Mouse (Mus musculus): Measurements from ENCODE around the gene Tmem150a. TPM values are rescaled to one million over a fixed set of nuclear protein-coding genes. Genes with fewer than 3 reads are reported as not detected.

Gene Tmem150a
- polyA plus RNA-seq, 1 experiment, result 171 TPM

- Histone ChIP-seq H3K4me3 (ENCODE audit: insufficient read depth, low read depth, low read length) (no peak overlapping the region), H3K27ac (ENCODE audit: insufficient read depth, low read depth, low read length) (peak overlapping the region; percentile 64), H3K27me3 (replicated peaks; ENCODE audit: control insufficient read depth, insufficient read depth, low read length) (no peaks in the 10 kb centered on the region), H3K36me3 (ENCODE audit: control insufficient read depth, insufficient read depth, low read length) (no peaks in the 10 kb centered on the region), H3K4me1 (ENCODE audit: control insufficient read depth, insufficient read depth, low read length) (peaks cover 12% of the 10 kb centered on the region)
- WGBS, result 70% methylated on average over 5 of the region's 5 CpGs
- DNase-seq, result peak; percentile 76
- TF ChIP-seq CTCF (conservative IDR thresholded peaks at IDR 0.05; ENCODE audit: insufficient read depth, insufficient read length, low read depth, low read length), result no peak
- TF ChIP-seq POLR2A (IDR thresholded peaks at IDR 0.05; ENCODE audit: low read depth, low read length), result no peak
Observed at GRCm38 (mm10) chr6:72371147-72371546, 15.9 kb downstream of the Tmem150a start.

DNA sequence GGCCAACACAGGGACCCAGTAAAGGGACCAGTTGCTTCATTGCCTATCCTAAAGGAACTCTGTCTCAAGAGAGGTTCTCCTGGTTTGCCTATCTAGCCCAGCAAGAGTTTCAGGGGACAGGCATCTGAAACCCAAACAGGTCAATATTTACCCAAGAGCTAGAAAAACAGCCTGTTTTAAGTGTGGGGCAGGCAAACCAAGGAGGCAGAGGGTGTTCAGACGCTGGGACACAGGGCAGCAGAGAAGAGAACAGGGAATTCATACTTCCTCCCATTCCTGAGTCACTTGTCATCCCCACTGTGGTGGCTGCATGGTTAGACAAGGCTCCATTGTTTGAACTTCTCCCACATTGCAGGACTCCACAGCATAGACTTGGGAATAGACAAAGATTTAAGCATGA is 16.3 kb downstream of the Tmem150a start:
- TF ChIP-seq CTCF (conservative IDR thresholded peaks at IDR 0.05; ENCODE audit: insufficient read depth, insufficient read length, low read depth, low read length), result no peak
- TF ChIP-seq POLR2A (IDR thresholded peaks at IDR 0.05; ENCODE audit: low read depth, low read length), result no peak
- Histone ChIP-seq H3K4me1 (ENCODE audit: control insufficient read depth, insufficient read depth, low read length) (peaks cover 9% of the 10 kb centered on the region), H3K4me3 (ENCODE audit: insufficient read depth, low read depth, low read length) (no peak overlapping the region), H3K27me3 (replicated peaks; ENCODE audit: control insufficient read depth, insufficient read depth, low read length) (no peaks in the 10 kb centered on the region), H3K36me3 (ENCODE audit: control insufficient read depth, insufficient read depth, low read length) (no peaks in the 10 kb centered on the region), H3K27ac (ENCODE audit: insufficient read depth, low read depth, low read length) (peak overlapping the region; percentile 64)
- DNase-seq, result no peak
- WGBS, result 43% methylated on average over 1 of the region's 1 CpGs

- 34% methylated on average over 4 of the region's 4 CpGs for WGBS
- no peaks in the 10 kb centered on the region for H3K36me3 ChIP-seq (ENCODE audit: control insufficient read depth, insufficient read depth, low read length)
- H3K27ac ChIP-seq (ENCODE audit: insufficient read depth, low read depth, low read length), result no peak overlapping the region; the same call in 1 of the 2 replicates
- TF ChIP-seq CTCF (conservative IDR thresholded peaks at IDR 0.05; ENCODE audit: insufficient read depth, insufficient read length, low read depth, low read length) (no peak), POLR2A (IDR thresholded peaks at IDR 0.05; ENCODE audit: low read depth, low read length) (no peak)
- DNase-seq, result peak; percentile 73
- no peaks in the 10 kb centered on the region for H3K27me3 ChIP-seq (replicated peaks; ENCODE audit: control insufficient read depth, insufficient read depth, low read length)
- peaks cover 9% of the 10 kb centered on the region for H3K4me1 ChIP-seq (ENCODE audit: control insufficient read depth, insufficient read depth, low read length)
- no peak overlapping the region for H3K4me3 ChIP-seq (ENCODE audit: insufficient read depth, low read depth, low read length)
Observed at GRCm38 (mm10) chr6:72373184-72373583, 17.9 kb downstream of the Tmem150a start.

- WGBS, result 65% methylated on average over 7 of the region's 7 CpGs
- Histone ChIP-seq H3K4me1 (ENCODE audit: control insufficient read depth, insufficient read depth, low read length) (peaks cover 9% of the 10 kb centered on the region), H3K4me3 (ENCODE audit: insufficient read depth, low read depth, low read length) (no peak overlapping the region), H3K36me3 (ENCODE audit: control insufficient read depth, insufficient read depth, low read length) (no peaks in the 10 kb centered on the region), H3K27me3 (replicated peaks; ENCODE audit: control insufficient read depth, insufficient read depth, low read length) (no peaks in the 10 kb centered on the region), H3K27ac (ENCODE audit: insufficient read depth, low read depth, low read length) (no peak overlapping the region)
- no peak for DNase-seq
- no peak for TF ChIP-seq CTCF (conservative IDR thresholded peaks at IDR 0.05; ENCODE audit: insufficient read depth, insufficient read length, low read depth, low read length)
- TF ChIP-seq POLR2A (IDR thresholded peaks at IDR 0.05; ENCODE audit: low read depth, low read length), result no peak
Observed at GRCm38 (mm10) chr6:72374206-72374605, 19.0 kb downstream of the Tmem150a start.

DNA sequence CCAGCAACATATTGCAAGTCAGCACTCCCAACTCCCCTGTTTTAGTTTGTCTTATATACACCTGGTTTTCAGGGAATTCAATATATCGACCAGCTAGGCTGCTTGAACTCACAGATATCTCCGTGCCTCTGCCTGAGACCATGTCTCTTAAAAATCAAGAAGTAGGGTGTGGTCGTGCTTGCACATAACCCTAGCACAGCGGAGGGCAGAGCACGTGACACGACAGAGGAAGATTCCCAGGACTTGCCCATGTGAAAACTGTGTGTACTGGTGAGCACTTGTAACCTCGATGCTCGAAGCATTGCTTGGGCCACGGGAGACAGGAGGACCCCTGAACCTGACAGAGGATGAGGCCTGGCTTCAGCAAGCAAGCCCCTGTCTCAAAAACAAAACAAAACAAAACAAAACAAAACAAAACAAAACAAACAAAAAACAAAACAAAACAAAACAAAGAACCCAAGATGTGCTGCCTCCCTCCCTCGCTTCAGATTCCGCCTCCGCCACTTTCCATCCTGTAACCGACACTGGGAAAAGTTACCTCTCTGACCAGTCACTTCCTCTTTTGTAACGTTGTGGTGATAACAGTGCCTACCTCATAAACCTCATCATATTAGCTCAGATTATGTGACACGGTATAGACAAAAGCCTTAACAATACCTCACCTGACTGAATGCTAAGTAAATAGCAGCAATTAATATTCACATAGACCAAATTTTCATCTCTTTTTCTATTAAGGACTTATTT is 19.7 kb downstream of the Tmem150a start:
- H3K27ac ChIP-seq (ENCODE audit: insufficient read depth, low read depth, low read length), result no peak overlapping the region
- no peaks in the 10 kb centered on the region for H3K27me3 ChIP-seq (replicated peaks; ENCODE audit: control insufficient read depth, insufficient read depth, low read length)
- H3K4me3 ChIP-seq (ENCODE audit: insufficient read depth, low read depth, low read length), result no peak overlapping the region
- peaks cover 9% of the 10 kb centered on the region for H3K4me1 ChIP-seq (ENCODE audit: control insufficient read depth, insufficient read depth, low read length)
- no peak for TF ChIP-seq CTCF (conservative IDR thresholded peaks at IDR 0.05; ENCODE audit: insufficient read depth, insufficient read length, low read depth, low read length)
- TF ChIP-seq POLR2A (IDR thresholded peaks at IDR 0.05; ENCODE audit: low read depth, low read length), result no peak
- H3K36me3 ChIP-seq (ENCODE audit: control insufficient read depth, insufficient read depth, low read length), result no peaks in the 10 kb centered on the region
- DNase-seq, result no peak
- WGBS, result 70% methylated on average over 15 of the region's 15 CpGs

- H3K36me3 ChIP-seq (ENCODE audit: control insufficient read depth, insufficient read depth, low read length), result no peaks in the 10 kb centered on the region
- WGBS, result 81% methylated on average over 8 of the region's 8 CpGs
- H3K4me3 ChIP-seq (ENCODE audit: insufficient read depth, low read depth, low read length), result 0 out of 2 replicates have a peak overlapping the region, but pooled peaks have one; percentile 2
- TF ChIP-seq POLR2A (IDR thresholded peaks at IDR 0.05; ENCODE audit: low read depth, low read length), result no peak
- TF ChIP-seq CTCF (conservative IDR thresholded peaks at IDR 0.05; ENCODE audit: insufficient read depth, insufficient read length, low read depth, low read length), result no peak
- H3K27me3 ChIP-seq (replicated peaks; ENCODE audit: control insufficient read depth, insufficient read depth, low read length), result no peaks in the 10 kb centered on the region
- peak overlapping the region; percentile 82; the same call in 1 of the 2 replicates for H3K27ac ChIP-seq (ENCODE audit: insufficient read depth, low read depth, low read length)
- no peak for DNase-seq
- peaks cover 6% of the 10 kb centered on the region; the same call in 1 of the 2 replicates for H3K4me1 ChIP-seq (ENCODE audit: control insufficient read depth, insufficient read depth, low read length)
Observed at GRCm38 (mm10) chr6:72378510-72379234, 23.4 kb downstream of the Tmem150a start.
